Mouse (Mus musculus) spleen, postnatal 4 days (tissue): ENCODE results near the gene Actn1.

Experiments
- DNase-seq, 2 experiments: peaks; one replicate each; pipeline ENCODE4 v3.0.0; 2022; ENCODE audit warnings: low spot score in 2 of 2

The Actn1 gene

DNA sequence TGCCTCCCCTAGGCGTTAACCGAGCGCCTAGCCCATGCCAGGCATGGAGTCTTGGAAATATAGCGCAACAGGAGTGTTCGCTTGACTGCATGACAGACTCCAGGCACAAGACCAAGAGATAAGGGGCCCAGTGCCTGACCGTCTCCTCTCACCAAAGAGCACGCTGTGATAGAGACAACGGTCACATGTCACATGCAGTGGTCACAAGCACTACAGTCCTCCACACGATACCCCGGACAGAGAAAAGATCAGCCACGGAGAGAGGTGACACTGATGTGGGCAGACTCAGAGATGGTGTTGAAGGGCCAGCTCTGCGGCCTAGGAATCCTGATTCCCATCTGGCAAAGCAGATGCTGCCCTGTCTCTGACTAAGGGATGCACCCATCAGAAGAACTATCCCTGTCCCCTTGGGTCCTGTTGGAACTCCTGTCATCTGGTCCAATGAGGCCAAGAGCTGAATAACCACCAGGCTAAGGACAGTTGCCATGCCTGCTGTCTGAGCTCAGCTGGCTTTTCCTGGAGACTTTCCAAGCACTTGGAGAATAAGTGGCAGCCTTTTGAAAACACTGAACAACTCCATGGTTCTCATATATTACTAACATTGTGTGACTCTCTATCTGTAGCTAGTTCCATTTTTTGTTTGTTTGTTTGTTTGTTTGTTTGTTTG is 123.8 kb downstream of the Actn1 start:
- DNase-seq: no peak

GRCm38 (mm10) chr12:80135173-80135572 is 125.0 kb downstream of the Actn1 start:
- DNase-seq: no peak

- no peak for DNase-seq
Observed at GRCm38 (mm10) chr12:80133011-80133545, 127.1 kb downstream of the Actn1 start.

DNA sequence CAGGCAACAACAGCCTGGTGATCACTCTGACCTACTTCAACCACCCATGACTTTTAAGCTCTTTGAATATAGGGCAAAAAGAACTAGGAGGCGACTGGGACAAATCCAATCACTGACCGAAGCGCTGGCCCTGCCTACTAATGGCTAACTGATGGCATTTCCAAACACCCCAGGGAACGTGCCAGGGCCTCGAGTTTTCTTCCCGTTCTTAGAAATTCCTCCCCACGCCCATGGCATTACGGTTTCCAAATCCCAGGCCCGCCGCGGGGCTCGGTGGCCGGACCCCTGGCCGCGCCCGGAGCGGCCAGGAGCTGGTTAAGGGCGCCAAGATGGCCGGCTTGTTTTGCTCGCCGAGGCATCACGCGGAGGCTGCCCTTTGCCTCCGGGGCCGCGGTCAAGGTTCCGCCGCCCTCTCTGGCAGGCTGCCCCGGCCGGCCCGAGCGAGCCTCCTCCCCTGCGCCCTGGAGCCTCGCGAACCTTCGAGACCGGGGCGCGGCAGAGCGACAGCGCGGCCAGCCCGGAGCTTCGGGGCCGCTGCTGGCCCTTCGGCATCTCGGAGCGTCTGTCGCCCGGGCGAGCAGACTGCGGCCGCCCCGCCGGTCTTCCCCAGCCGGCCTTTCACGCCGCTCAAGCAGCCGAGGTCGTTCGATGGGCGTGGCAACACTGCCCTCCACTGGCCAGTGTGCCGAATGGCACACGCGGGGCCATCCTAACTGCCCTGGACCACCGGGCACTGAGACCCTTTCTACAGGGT is 127.7 kb downstream of the Actn1 start:
- peak; percentile 85 to 94 for DNase-seq

GRCm38 (mm10) chr12:80131359-80132249 is 128.6 kb downstream of the Actn1 start:
- DNase-seq: peak in 1 of 2 experiments; percentile 67

- peak in 1 of 2 experiments; percentile 72 for DNase-seq
Observed at GRCm38 (mm10) chr12:80130558-80131358, 129.4 kb downstream of the Actn1 start.

GRCm38 (mm10) chr12:80129531-80129930 is 130.6 kb downstream of the Actn1 start:
- peak; percentile 69 to 83 for DNase-seq

GRCm38 (mm10) chr12:80127191-80127762 is 132.9 kb downstream of the Actn1 start:
- DNase-seq: peak in 1 of 2 experiments; percentile 61

- no peak for DNase-seq
Observed at GRCm38 (mm10) chr12:80125316-80125715, 134.9 kb downstream of the Actn1 start.

- DNase-seq: no peak
Observed at GRCm38 (mm10) chr12:80124756-80125155, 135.4 kb downstream of the Actn1 start.

DNA sequence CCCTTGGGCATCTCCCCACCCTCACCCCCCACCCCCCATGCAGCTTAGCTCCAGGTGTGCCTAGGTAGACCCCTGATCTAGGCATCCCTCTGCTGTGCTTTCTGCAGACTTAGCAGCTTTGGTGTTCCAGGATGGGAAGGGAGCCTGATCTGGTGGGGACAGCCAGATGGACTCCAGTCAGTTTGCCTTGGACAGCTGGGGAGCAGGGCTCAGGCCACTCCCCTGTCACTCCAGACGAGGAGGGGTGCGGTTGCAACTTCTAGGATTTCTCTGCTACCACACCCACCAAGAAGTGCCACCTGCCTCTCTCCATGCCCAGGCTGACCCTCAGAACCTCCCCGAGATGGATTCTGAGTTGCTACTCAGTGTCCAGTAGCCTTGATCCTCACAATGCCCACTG is 136.0 kb downstream of the Actn1 start:
- no peak for DNase-seq

DNA sequence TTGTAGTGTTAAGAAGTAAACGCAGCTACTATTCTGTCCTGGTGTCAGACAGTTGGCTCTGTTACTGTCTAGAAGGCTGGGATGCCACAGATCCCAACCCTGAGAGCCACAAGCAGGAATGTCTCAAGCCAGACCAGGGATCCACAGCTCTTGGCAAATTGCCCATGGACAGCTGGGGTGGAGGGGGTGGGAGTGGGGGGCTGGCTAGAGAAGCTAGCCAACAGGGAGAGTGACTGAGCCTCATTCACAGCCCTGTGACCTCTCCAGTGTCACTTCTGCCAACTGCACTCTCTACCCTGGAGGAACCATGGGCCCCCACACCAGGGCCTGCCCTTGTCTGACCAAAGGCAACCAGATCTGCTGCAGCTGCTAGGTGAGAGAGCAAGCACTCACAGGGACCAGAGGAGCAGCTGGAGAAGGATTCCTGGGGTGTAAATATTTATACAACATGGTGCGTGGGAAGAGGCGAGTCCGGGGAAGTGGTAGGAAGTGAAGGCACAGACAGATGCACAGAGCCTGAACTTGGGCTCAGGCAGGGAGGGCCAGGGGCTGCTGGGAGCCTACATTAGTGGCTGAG is 136.9 kb downstream of the Actn1 start:
- no peak for DNase-seq

DNA sequence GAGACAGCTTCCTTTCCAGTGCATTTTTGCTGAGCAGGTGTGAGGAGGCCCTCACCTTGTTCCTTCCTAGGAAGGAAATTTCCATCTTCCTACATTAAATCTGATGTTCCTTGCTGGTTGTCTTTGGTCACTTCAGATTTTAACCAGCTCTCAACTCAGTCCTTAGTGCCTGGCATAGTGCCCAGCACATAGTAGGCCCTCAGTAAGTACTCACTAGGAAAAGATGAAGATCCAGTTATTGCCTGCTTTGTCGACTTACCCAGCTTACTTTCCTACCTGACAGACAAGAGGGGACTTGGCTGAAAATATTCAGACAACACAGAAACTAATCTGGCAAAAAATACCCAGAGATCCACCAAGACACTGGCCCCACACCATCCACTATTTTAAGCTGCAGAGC is 138.7 kb downstream of the Actn1 start:
- DNase-seq: no peak

GRCm38 (mm10) chr12:80118588-80118987 is 141.6 kb downstream of the Actn1 start:
- DNase-seq: no peak
